31 mouse cellular contexts compared by ENCODE assay signal in genomic region chr7:24260000-24260312, GRCm38 (mm10).
"Had no signal": no experiment of that assay in that cellular context is flagged by ENCODE, and none has a peak within 500 bp of the region (broad histone marks: within the 10 kb centered on the region; RNA-seq: fewer than 3 reads in every experiment).

No protein-coding gene starts in this region.

- H3K4me1 ChIP-seq: limb, embryonic 10.5 days had no signal

- H3K36me3 ChIP-seq: liver, embryonic 15.5 days had no signal

- H3K9ac ChIP-seq: limb, embryonic 12.5 days; limb, embryonic 13.5 days; limb, embryonic 15.5 days; liver, embryonic 12.5 days; liver, embryonic 13.5 days; liver, embryonic 14.5 days; liver, embryonic 15.5 days; liver, postnatal 0 days; lung, embryonic 14.5 days; lung, embryonic 15.5 days; midbrain, embryonic 12.5 days; midbrain, embryonic 13.5 days; midbrain, embryonic 15.5 days had no signal

- H3K27me3 ChIP-seq: limb, embryonic 12.5 days; limb, embryonic 13.5 days; limb, embryonic 15.5 days; liver, embryonic 12.5 days; liver, embryonic 13.5 days; liver, embryonic 15.5 days; lung, embryonic 15.5 days; megakaryocyte, embryonic 14.5 days; midbrain, embryonic 12.5 days; midbrain, embryonic 13.5 days; midbrain, embryonic 15.5 days had no signal

- H3K4me3 ChIP-seq: left cerebral cortex, adult 2 months; limb, embryonic 10.5 days; limb, embryonic 12.5 days; limb, embryonic 13.5 days; limb, embryonic 15.5 days; liver, embryonic 12.5 days; liver, embryonic 13.5 days; liver, embryonic 15.5 days; lung, embryonic 15.5 days; megakaryocyte, embryonic 14.5 days; midbrain, embryonic 10.5 days; midbrain, embryonic 12.5 days; midbrain, embryonic 13.5 days; midbrain, embryonic 15.5 days; myocyte had no signal

- DNase-seq: left cerebral cortex, postnatal 4 days; liver; liver, embryonic 13.5 days; liver, postnatal 0 days; lung, adult 18-20 months; lung, adult 2 months; lung, embryonic 14.5 days; lung, postnatal 10 days; lung, postnatal 14 days; lung, postnatal 4 days; midbrain, embryonic 14.5 days had no signal

- H3K9me3 ChIP-seq: limb, embryonic 10.5 days; limb, embryonic 12.5 days; limb, embryonic 13.5 days; limb, embryonic 15.5 days; liver, embryonic 12.5 days; liver, embryonic 13.5 days; liver, embryonic 15.5 days; lung, embryonic 15.5 days; megakaryocyte, embryonic 14.5 days; midbrain, embryonic 10.5 days; midbrain, embryonic 12.5 days; midbrain, embryonic 13.5 days; midbrain, embryonic 15.5 days had no signal

- H3K27ac ChIP-seq: left cerebral cortex, adult 2 months; limb, embryonic 10.5 days; limb, embryonic 12.5 days; limb, embryonic 13.5 days; limb, embryonic 15.5 days; liver, embryonic 12.5 days; liver, embryonic 13.5 days; liver, embryonic 14.5 days; liver, embryonic 15.5 days; lung, embryonic 15.5 days; macrophage; midbrain, embryonic 10.5 days; midbrain, embryonic 12.5 days; midbrain, embryonic 13.5 days; midbrain, embryonic 15.5 days had no signal

- ATAC-seq: liver, embryonic 12.5 days; liver, postnatal 0 days; lung, postnatal 0 days; midbrain, embryonic 13.5 days; midbrain, embryonic 15.5 days; midbrain, embryonic 16.5 days had no signal

- H3K4me2 ChIP-seq: limb, embryonic 12.5 days; limb, embryonic 13.5 days; limb, embryonic 15.5 days; liver, embryonic 11.5 days; liver, embryonic 12.5 days; liver, embryonic 13.5 days; liver, embryonic 15.5 days; lung, embryonic 14.5 days; lung, embryonic 15.5 days; midbrain, embryonic 11.5 days; midbrain, embryonic 12.5 days; midbrain, embryonic 13.5 days; midbrain, embryonic 15.5 days had no signal
